Mouse (Mus musculus) testis, adult 2 months (tissue): ENCODE data around the gene Arhgap19.

Experiments
- CTCF ChIP-seq: fragments of 200-500 bp; IDR thresholded peaks from 2 replicates; pipeline ENCODE4 v1.5.1; 2012; ENCODE audit warnings: low read depth, mild to moderate bottlenecking, inconsistent platforms, low read length, moderate library complexity; ENCODE audit not compliant: control insufficient read depth, insufficient read depth, insufficient replicate concordance
- POLR2A ChIP-seq: fragments of 200-500 bp; IDR thresholded peaks from 2 replicates; pipeline ENCODE4 v1.6.1; 2012; ENCODE audit warnings: low read depth, mild to moderate bottlenecking, inconsistent platforms, low read length, moderate library complexity; ENCODE audit not compliant: control insufficient read depth

DNA sequence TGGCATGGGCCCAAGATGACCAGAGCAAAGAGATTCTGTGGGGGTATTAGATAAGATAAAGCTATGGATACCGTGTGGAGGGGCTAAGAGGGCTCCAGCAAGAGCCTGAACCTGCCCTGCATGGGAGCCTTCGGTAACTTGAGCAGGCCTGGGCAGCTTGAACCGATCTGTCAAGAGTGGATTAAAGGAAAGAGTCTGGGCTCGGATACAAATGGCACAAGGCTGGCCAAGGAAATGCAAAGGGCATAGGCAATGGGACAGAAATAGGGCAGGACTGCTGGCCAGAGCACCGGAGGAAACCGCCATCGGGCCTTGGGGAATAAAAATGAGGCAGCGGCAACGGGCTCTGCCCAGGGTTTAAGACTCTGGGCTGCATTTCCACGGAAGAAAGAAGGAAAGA is 15.5 kb upstream of the Arhgap19 start:
- TF ChIP-seq POLR2A (no peak), CTCF (no peak)
